Comparison of ENCODE assay signal across 8 mouse cellular contexts in the genomic region with DNA sequence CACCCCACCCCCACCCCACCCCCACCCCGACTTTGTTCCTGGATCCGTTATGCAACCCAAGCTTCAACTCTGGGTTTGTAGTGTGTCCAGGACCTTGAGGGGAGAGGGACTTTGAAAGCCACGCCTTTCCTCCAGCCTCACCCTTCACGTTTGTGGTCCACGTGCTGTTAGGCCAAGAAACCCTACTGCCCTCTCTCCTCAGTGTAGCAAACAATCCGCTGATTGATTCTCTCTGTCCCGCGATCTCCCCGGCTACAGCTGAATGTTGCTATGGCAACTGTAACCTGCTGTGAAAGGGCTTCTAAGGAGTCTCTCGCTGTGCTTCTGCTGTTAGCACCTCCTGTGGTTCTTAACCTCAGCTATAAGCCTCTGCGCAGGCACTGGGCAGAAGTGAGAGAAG. TPM values are rescaled to one million over a fixed set of nuclear protein-coding genes. Genes with fewer than 3 reads are reported as not detected.
DNase-seq lines count a peak whose midpoint lies in the region; ATAC-seq and TF ChIP-seq lines count a peak whose summit lies in the region.

No protein-coding gene starts in this region.

- no peak for TF ChIP-seq CTCF in liver, postnatal 0 days (IDR thresholded peaks at IDR 0.05; ENCODE audit: low read depth)

- 0% methylated on average over 9 of the region's 11 CpGs for WGBS in forebrain, embryonic 16.5 days
- under 1% methylated on average over 11 of the region's 11 CpGs for whole genome bisulfite sequencing in hindbrain, embryonic 10.5 days
- WGBS in liver, postnatal 0 days (ENCODE audit: insufficient replicate concordance) = 6% methylated on average over 9 of the region's 11 CpGs
- 1% methylated on average over 11 of the region's 11 CpGs for whole genome bisulfite sequencing in neural tube, embryonic 14.5 days

- peak overlapping the region; percentile 12; the same call in 1 of the 2 replicates for H3K9ac ChIP-seq in forebrain, embryonic 16.5 days (replicated peaks; ENCODE audit: low read depth, low read length)
- H3K9ac ChIP-seq in liver, postnatal 0 days (replicated peaks) = peak overlapping the region; percentile 59
- no peak overlapping the region for H3K9ac ChIP-seq in neural tube, embryonic 14.5 days (replicated peaks; ENCODE audit: low read depth, low read length)

- peaks cover 15% of the 10 kb centered on the region for H3K4me1 ChIP-seq in forebrain, embryonic 16.5 days (replicated peaks; ENCODE audit: control insufficient read depth, insufficient read depth, low read length)
- peaks cover 48% of the 10 kb centered on the region for H3K4me1 ChIP-seq in hindbrain, embryonic 10.5 days (replicated peaks)
- H3K4me1 ChIP-seq in liver, postnatal 0 days (ENCODE audit: insufficient read depth) = peaks cover 20% of the 10 kb centered on the region
- peaks cover 16% of the 10 kb centered on the region for H3K4me1 ChIP-seq in neural tube, embryonic 14.5 days (ENCODE audit: control insufficient read depth, insufficient read depth, low read length)

- no peaks in the 10 kb centered on the region for H3K27me3 ChIP-seq in forebrain, embryonic 16.5 days (replicated peaks; ENCODE audit: control insufficient read depth, insufficient read depth, low read length)
- 0 out of 2 replicates have a peak, but pooled peaks cover 4% of the 10 kb centered on the region for H3K27me3 ChIP-seq in hindbrain, embryonic 10.5 days (ENCODE audit: insufficient read depth, poor library complexity, severe bottlenecking)
- no peaks in the 10 kb centered on the region for H3K27me3 ChIP-seq in liver, postnatal 0 days (ENCODE audit: insufficient read depth, low read length)
- no peaks in the 10 kb centered on the region for H3K27me3 ChIP-seq in neural tube, embryonic 14.5 days (ENCODE audit: control insufficient read depth, insufficient read depth, low read length)

- H3K4me3 ChIP-seq in forebrain, embryonic 16.5 days (replicated peaks; ENCODE audit: low read length) = peak overlapping the region; percentile 26
- peak overlapping the region; percentile 34 for H3K4me3 ChIP-seq in hindbrain, embryonic 10.5 days
- H3K4me3 ChIP-seq in liver, postnatal 0 days (ENCODE audit: low read depth, low read length) = peak overlapping the region; percentile 24
- H3K4me3 ChIP-seq in neural tube, embryonic 14.5 days (ENCODE audit: low read depth, low read length) = no peak overlapping the region

- H3K36me3 ChIP-seq in forebrain, embryonic 16.5 days (ENCODE audit: control insufficient read depth, insufficient read depth) = no peaks in the 10 kb centered on the region
- H3K36me3 ChIP-seq in hindbrain, embryonic 10.5 days = no peaks in the 10 kb centered on the region
- H3K36me3 ChIP-seq in liver, postnatal 0 days (replicated peaks; ENCODE audit: insufficient read depth, low read length) = no peaks in the 10 kb centered on the region
- no peaks in the 10 kb centered on the region for H3K36me3 ChIP-seq in neural tube, embryonic 14.5 days (ENCODE audit: control insufficient read depth, insufficient read depth, low read length)

- no peaks in the 10 kb centered on the region for H3K9me3 ChIP-seq in forebrain, embryonic 16.5 days (ENCODE audit: control insufficient read depth, low read length)
- 0 out of 2 replicates have a peak, but pooled peaks cover 3% of the 10 kb centered on the region for H3K9me3 ChIP-seq in hindbrain, embryonic 10.5 days
- H3K9me3 ChIP-seq in liver, postnatal 0 days (ENCODE audit: low read length) = no peaks in the 10 kb centered on the region
- H3K9me3 ChIP-seq in neural tube, embryonic 14.5 days (ENCODE audit: control insufficient read depth, low read length) = no peaks in the 10 kb centered on the region

- peak; percentile 87 for ATAC-seq in forebrain, embryonic 16.5 days
- ATAC-seq in liver, postnatal 0 days = peak; percentile 85
- ATAC-seq in neural tube, embryonic 14.5 days (ENCODE audit: low read depth) = peak; percentile 91

- H3K27ac ChIP-seq in forebrain, embryonic 16.5 days (ENCODE audit: low read length) = peak overlapping the region; percentile 61; the same call in 1 of the 2 replicates
- H3K27ac ChIP-seq in hindbrain, embryonic 10.5 days = peak overlapping the region; percentile 86
- H3K27ac ChIP-seq in liver, postnatal 0 days (ENCODE audit: low read depth) = peak overlapping the region; percentile 90
- H3K27ac ChIP-seq in neural tube, embryonic 14.5 days (ENCODE audit: low read depth, low read length) = peak overlapping the region; percentile 62

- TF ChIP-seq EP300 in liver, postnatal 0 days (IDR thresholded peaks at IDR 0.05; ENCODE audit: low read depth) = peak; percentile 71

- peak; percentile 98 for DNase-seq in ES-CJ7 (ENCODE audit: low read depth, low spot score)
- peak; percentile 74 for DNase-seq in brain, embryonic 18.5 days (ENCODE audit: low read depth, low spot score)
- DNase-seq in hindbrain, embryonic 10.5 days (ENCODE audit: low spot score) = peak; percentile 90
- peak; percentile 70 to 87 for DNase-seq in layer of hippocampus, adult 8-10 months (ENCODE audit: low spot score in 2 of 2)
- peak; percentile 80 for DNase-seq in liver, postnatal 0 days
- DNase-seq in yolk sac, embryonic 10.5 days (ENCODE audit: low spot score) = peak; percentile 87

- H3K4me2 ChIP-seq in forebrain, embryonic 16.5 days (ENCODE audit: low read length) = peak overlapping the region; percentile 54
- peak overlapping the region; percentile 59 for H3K4me2 ChIP-seq in liver, postnatal 0 days (ENCODE audit: low read depth, low read length)
- peak overlapping the region; percentile 26 for H3K4me2 ChIP-seq in neural tube, embryonic 14.5 days (ENCODE audit: low read depth, low read length)

RNA-seq across cellular contexts. Expression of a gene that starts 5.0 kb away (rescaled TPM):
- polyA plus RNA-seq in forebrain, embryonic 16.5 days (2015; fragmentation: Nextera tagmentation; extraction: Ambion mirVana) = 104 and 121 TPM in 2 replicates
- polyA plus RNA-seq in hindbrain, embryonic 10.5 days (2016; fragmentation: Nextera tagmentation; extraction: Ambion mirVana) = 105 and 106 TPM in 2 replicates
- total RNA-seq in layer of hippocampus, adult 8-10 months (2022) = 100 to 1,000 TPM in 3 of 4 experiments, 10 to 100 TPM in 1; 93.4 to 111 (median 107) TPM
- 302 and 303 TPM in 2 replicates for polyA plus RNA-seq in liver, postnatal 0 days (2015; fragmentation: Nextera tagmentation; extraction: Ambion mirVana)
- 70.9 and 80.5 TPM in 2 replicates for polyA plus RNA-seq in neural tube, embryonic 14.5 days (2014; fragmentation: Nextera tagmentation; extraction: Ambion mirVana)

RNA-seq across cellular contexts. Expression of a gene that starts 42.4 kb away (rescaled TPM):
- 60.3 and 72.2 TPM in 2 replicates for polyA plus RNA-seq in forebrain, embryonic 16.5 days (2015; fragmentation: Nextera tagmentation; extraction: Ambion mirVana)
- polyA plus RNA-seq in hindbrain, embryonic 10.5 days (2016; fragmentation: Nextera tagmentation; extraction: Ambion mirVana) = 54.9 and 65.6 TPM in 2 replicates
- total RNA-seq in layer of hippocampus, adult 8-10 months (2022) = 10 to 100 TPM; 80.8 to 90.5 (median 88.2) TPM
- 22.6 and 28.3 TPM in 2 replicates for polyA plus RNA-seq in liver, postnatal 0 days (2015; fragmentation: Nextera tagmentation; extraction: Ambion mirVana)
- polyA plus RNA-seq in neural tube, embryonic 14.5 days (2014; fragmentation: Nextera tagmentation; extraction: Ambion mirVana) = 90.9 and 111 TPM in 2 replicates
